Comparison of ENCODE assay signal across 25 mouse cellular contexts in genomic region chr5:125568457-125568856, GRCm38 (mm10). TPM values are rescaled to one million over a fixed set of nuclear protein-coding genes. Genes with fewer than 3 reads are reported as not detected.
DNase-seq lines count a peak whose midpoint lies in the region; ATAC-seq and TF ChIP-seq lines count a peak whose summit lies in the region.
"Had no signal": no experiment of that assay in that cellular context is flagged by ENCODE, and none has a peak within 500 bp of the region (broad histone marks: within the 10 kb centered on the region; RNA-seq: fewer than 3 reads in every experiment).

No protein-coding gene starts in this region.

- no peak overlapping the region for H3K4me2 ChIP-seq in forebrain, embryonic 15.5 days (replicated peaks)
- no peak overlapping the region for H3K4me2 ChIP-seq in forebrain, embryonic 12.5 days
- H3K4me2 ChIP-seq: embryonic facial prominence, embryonic 13.5 days; embryonic facial prominence, embryonic 15.5 days; forebrain, embryonic 13.5 days had no signal

- no peaks in the 10 kb centered on the region for H3K9me3 ChIP-seq in forebrain, embryonic 15.5 days
- no peaks in the 10 kb centered on the region for H3K9me3 ChIP-seq in forebrain, embryonic 12.5 days
- H3K9me3 ChIP-seq: embryonic facial prominence, embryonic 13.5 days; embryonic facial prominence, embryonic 15.5 days; forebrain, embryonic 10.5 days had no signal

- no peak overlapping the region for H3K27ac ChIP-seq in forebrain, embryonic 15.5 days (replicated peaks)
- H3K27ac ChIP-seq in forebrain, embryonic 12.5 days = no peak overlapping the region
- peak overlapping the region; percentile 53 for H3K27ac ChIP-seq in layer of hippocampus, adult 2 months
- H3K27ac ChIP-seq: embryonic facial prominence, embryonic 13.5 days; embryonic facial prominence, embryonic 15.5 days; forebrain, embryonic 10.5 days; forebrain, embryonic 13.5 days had no signal

- 0 out of 2 replicates have a peak, but pooled peaks have one; percentile 35 for ATAC-seq in forebrain, embryonic 15.5 days (replicated peaks)
- ATAC-seq in forebrain, embryonic 12.5 days (ENCODE audit: low FRiP score) = no peak
- ATAC-seq: activated CD4-positive, CD25-positive, alpha-beta regulatory T cell, adult 4 months; CD4-positive, CD25-positive, alpha-beta regulatory T cell, adult 4 months; forebrain, embryonic 13.5 days; Patski had no signal

- no peak for TF ChIP-seq CTCF in layer of hippocampus, adult 2 months (conservative IDR thresholded peaks at IDR 0.05)

- H3K4me3 ChIP-seq in forebrain, embryonic 15.5 days = no peak overlapping the region
- no peak overlapping the region for H3K4me3 ChIP-seq in forebrain, embryonic 12.5 days (replicated peaks)
- H3K4me3 ChIP-seq in layer of hippocampus, adult 2 months = no peak overlapping the region
- H3K4me3 ChIP-seq: embryonic facial prominence, embryonic 13.5 days; embryonic facial prominence, embryonic 15.5 days; erythroblast, embryonic 14.5 days; forebrain, embryonic 10.5 days; forebrain, embryonic 13.5 days had no signal

- H3K36me3 ChIP-seq in forebrain, embryonic 15.5 days = no peaks in the 10 kb centered on the region
- H3K36me3 ChIP-seq in forebrain, embryonic 12.5 days (replicated peaks) = no peaks in the 10 kb centered on the region
- H3K36me3 ChIP-seq: embryonic facial prominence, embryonic 13.5 days; embryonic facial prominence, embryonic 15.5 days; forebrain, embryonic 10.5 days; G1E had no signal

- H3K9ac ChIP-seq in forebrain, embryonic 15.5 days (replicated peaks) = no peak overlapping the region
- H3K9ac ChIP-seq in forebrain, embryonic 12.5 days = no peak overlapping the region
- H3K9ac ChIP-seq: embryonic facial prominence, embryonic 13.5 days; embryonic facial prominence, embryonic 15.5 days; forebrain, embryonic 13.5 days had no signal

- no peaks in the 10 kb centered on the region for H3K4me1 ChIP-seq in forebrain, embryonic 15.5 days
- H3K4me1 ChIP-seq in forebrain, embryonic 12.5 days = no peaks in the 10 kb centered on the region
- H3K4me1 ChIP-seq: embryonic facial prominence, embryonic 13.5 days; embryonic facial prominence, embryonic 15.5 days; forebrain, embryonic 10.5 days; forebrain, embryonic 13.5 days had no signal

- no peaks in the 10 kb centered on the region for H3K27me3 ChIP-seq in forebrain, embryonic 15.5 days
- no peaks in the 10 kb centered on the region for H3K27me3 ChIP-seq in forebrain, embryonic 12.5 days
- H3K27me3 ChIP-seq: embryonic facial prominence, embryonic 13.5 days; embryonic facial prominence, embryonic 15.5 days; forebrain, embryonic 13.5 days; Patski had no signal

- no peak for DNase-seq in layer of hippocampus, adult 2 months (ENCODE audit: low spot score in 2 of 2)
- no peak for DNase-seq in layer of hippocampus, postnatal 25 days (ENCODE audit: extremely low spot score in 1 of 2, low spot score in 1 of 2)
- no peak for DNase-seq in spleen, postnatal 14 days (ENCODE audit: low spot score in 2 of 2)
- DNase-seq: adrenal gland, adult 8-10 months; adrenal gland, postnatal 14 days; adrenal gland, postnatal 36 days; B cell, adult 2 months; cerebellum, adult 11-12 months; cerebellum, adult 2 months; cerebellum, adult 9-10 months; cerebellum, postnatal 10 days; cerebellum, postnatal 25 days; embryo, embryonic 11 days had no signal

RNA-seq across cellular contexts. Expression of gene Tmem132b, which starts 36.9 kb away (rescaled TPM):
- 8.2 and 8.3 TPM in 2 replicates for polyA plus RNA-seq in forebrain, embryonic 15.5 days (2015; fragmentation: Nextera tagmentation; extraction: Ambion mirVana)
- polyA plus RNA-seq in forebrain, embryonic 12.5 days (2016; fragmentation: Nextera tagmentation; extraction: Ambion mirVana) = 1.6 and 1.8 TPM in 2 replicates
- total RNA-seq in layer of hippocampus, adult 2 months (2021) = 100 to 1,000 TPM; 117 to 127 TPM
- 100 to 1,000 TPM; 108 to 121 TPM for total RNA-seq in layer of hippocampus, postnatal 25 days (2021)
- total RNA-seq: CH12.LX had no signal
- polyA plus RNA-seq: activated CD4-positive, CD25-positive, alpha-beta regulatory T cell, adult 4 months; erythroblast, embryonic 14.5 days; G1E; Patski had no signal
